Mouse (Mus musculus): ENCODE measurements around the gene Mfsd4b4.
"Not testable (repeated sequence)": the region's sequence is repeated elsewhere in the genome, so short reads cannot be mapped to it uniquely, and the experiment has no call there.

Gene Mfsd4b4

DNA sequence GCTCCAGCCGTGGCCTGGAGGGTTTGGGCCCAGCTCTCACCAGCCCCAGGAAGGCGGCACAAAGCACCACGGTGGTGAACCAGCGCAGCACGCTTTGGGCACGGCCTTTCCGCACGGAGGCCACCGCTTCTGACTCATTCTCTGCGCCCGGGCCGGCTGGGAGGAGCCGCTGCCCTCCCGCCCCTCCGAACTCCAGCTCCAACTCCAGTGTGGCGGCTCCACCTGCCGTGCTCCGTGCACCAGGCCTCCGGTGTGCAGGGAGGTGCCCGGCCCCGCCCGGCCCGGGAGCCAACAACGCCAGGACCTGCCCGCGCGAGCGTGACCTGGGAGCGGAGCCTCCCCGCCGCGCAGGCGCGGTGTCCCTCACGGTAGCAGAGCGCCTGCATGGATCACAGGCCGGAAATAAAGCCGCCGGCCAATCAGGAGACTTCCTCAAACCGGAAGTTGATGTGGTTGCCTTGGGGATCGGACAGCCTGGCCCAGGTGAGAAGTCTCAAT lies at the start of gene Mfsd4b4:
Gene Mfsd4b4 (minus strand): TSS at position 365 of the 498 bp plus-strand sequence.
- peak; percentile 88 to 92 for DNase-seq

DNA sequence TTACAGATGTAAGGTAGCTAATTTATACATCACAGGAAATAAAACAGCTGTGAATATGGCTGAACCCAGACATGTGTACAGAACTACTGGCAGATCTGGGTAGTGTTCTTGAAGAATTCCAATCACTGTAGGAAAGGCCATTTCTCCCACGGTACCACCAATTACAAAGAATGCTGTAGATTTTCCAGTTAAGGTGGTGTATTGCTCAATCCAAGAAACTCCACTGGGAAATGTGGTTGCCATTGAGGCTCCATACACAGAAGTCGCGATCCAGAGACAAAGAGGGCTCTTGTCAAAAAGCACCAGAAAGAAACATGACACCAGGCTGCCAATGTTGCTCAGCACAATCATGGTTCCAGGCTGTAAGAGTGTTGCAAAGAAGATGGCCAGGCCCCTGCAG lies 48.2 kb upstream of the Mfsd4b4 start:
- DNase-seq, result not testable (repeated sequence)

DNA sequence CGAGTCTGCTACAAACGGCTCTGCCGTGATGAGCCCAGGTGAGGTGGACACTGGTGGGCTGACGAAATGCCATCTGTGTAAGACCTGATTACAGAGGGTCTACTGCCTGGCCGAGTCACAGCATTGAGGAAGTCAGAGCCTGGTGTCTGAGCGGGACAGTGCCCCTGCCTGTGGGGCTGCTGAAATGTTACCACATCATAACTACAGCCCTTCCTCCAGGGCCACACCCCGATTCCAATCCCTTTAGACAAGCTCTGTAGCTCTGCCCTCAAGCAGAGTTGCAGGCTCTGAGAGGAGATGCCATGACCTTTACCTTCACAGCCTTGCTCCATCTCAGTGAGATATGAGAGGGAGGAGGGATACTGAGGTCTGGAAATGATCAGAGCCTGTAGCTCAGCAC lies 37.5 kb upstream of the Mfsd4b4 start:
- DNase-seq, result no peak

DNA sequence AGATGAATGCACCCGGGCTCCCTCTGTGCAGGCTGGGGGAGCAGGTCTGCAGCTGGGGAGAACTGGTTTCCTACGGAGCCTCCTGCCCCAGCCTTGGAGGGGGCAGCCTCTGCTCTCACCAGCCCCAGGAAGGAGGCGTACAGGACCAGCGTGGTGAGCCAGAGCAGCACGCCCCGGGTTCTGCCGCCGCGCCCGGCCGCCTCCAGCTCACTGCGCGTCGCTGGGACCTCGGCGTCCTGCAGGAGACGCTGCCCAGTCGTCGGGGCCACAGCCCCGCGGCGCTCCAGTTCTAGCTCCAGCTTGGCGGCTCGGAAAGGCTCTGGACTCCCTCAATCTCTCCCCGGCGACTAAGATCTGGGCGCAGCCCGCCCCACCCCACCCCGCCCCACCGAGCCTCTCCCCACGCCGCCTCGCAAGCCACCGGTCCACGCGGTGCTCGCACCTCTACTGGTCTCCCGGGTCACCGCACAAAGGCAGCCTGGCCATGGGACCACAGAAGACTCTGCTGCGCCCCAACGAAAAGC lies 27.6 kb upstream of the Mfsd4b4 start, which contains the start of gene Mfsd4b2:
Gene Mfsd4b2 (minus strand): TSS at position 308 of the 524 bp plus-strand sequence.
- peak; percentile 6 to 9 for DNase-seq

DNA sequence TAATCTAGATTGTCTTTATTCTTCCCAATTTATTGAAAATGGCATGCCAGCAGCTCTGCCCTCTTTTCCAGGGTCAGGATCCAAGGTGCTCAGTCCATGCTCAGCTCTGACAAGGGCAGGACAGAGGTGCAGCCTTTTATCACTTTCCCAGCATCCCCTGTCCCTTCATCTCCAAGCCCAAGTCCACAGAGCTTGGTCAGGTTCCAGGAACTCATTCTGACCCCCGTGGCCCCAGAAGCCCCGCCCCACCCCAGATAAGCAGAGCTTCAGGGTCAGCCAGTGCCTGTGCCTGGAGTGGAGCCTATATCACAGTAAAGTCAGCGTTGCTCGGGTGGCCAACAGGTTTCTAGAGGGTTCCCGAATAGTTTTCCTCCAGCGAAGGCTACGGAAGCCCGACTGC lies 25.5 kb upstream of the Mfsd4b4 start:
- not testable (repeated sequence) for DNase-seq

DNA sequence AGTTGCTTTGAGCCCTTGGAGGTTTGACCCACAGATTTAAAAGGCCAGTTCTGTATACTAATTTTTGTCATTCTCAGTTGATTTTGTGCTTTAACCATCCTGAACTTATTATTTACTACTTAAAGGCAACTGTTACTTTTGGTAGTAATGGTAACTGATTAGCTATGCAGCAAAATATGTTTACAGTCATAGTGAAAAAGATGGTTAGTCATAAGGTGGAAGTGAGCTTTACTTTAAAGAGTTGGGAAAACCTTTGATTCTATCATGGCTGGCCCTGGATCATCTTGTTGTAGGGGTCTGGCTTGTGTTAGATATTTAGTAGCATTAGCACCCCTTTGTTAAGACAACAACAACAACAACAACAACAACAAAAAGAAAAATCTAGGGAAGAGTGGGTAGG lies 13.6 kb upstream of the Mfsd4b4 start:
- no peak for DNase-seq

DNA sequence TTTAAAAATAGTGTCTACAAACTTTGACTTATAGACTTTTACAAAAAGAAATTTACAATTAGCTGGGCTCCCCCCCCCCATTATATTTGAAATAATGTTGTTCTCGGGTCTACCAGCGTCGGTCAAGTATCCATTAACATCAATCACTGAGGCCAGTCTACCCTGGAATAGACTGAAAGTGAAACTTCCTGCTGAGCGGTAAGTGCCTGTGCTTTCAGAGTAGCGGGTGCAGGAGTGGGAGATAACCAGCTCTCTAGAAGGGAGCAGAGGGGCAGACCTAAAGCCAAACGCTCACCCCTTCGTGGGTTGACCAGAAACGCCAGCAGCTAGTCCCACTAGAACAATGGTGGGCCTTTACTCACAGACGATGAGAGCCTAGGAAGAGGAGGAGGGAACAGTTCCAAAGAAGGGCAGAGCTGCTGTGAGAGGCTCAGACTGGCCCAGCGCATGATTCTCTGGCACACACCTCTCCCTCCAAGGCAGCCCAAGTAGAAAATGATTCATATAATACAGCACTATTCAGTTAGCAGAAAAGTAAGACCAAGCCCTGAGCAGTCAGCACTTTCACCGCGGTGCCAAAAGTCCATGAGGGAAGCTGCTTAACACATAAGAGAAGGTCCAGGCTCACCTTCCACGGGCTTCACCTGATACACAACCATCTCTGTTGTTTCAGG lies 9.9 kb upstream of the Mfsd4b4 start:
- DNase-seq, result no peak

DNA sequence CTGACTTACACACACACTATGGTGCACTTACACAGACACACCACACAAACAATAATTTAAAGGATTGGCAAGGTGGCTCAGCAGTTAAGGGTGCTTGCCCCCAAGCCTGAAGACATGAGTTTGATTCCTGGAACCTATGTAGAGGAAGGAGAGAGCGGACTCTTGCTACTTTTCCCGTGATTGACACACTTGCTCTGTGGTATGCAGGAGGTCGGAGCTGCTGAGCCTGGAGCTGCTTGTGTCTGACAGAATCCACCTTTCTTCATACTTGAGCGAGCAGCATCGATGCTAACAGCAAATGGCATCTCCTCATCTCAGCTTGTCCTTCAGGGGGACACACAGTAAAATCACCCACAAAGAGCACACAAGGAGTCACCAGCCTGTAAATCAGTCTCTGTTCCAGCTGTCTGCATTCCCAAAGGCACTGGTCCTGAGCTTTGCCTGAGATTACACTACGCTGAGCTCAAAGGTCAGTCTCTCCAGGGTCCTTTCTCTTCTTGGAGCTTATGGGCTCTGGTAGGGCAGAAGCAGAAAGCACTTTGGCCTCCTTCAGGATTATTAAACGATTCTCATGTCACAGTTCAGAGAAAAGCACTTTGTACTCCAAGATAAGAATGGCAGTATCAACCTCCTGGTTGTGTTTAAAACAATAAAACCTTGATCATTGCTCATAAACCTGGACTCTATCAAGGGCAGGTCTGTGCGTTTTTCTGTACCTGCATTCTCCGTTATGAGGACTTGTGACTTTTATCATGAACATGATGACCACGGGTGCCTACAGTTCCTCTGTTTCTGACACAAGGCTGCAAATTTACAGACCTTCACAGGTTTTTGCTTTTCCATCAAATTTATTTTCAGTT lies 8.0 kb upstream of the Mfsd4b4 start:
- DNase-seq, result no peak

DNA sequence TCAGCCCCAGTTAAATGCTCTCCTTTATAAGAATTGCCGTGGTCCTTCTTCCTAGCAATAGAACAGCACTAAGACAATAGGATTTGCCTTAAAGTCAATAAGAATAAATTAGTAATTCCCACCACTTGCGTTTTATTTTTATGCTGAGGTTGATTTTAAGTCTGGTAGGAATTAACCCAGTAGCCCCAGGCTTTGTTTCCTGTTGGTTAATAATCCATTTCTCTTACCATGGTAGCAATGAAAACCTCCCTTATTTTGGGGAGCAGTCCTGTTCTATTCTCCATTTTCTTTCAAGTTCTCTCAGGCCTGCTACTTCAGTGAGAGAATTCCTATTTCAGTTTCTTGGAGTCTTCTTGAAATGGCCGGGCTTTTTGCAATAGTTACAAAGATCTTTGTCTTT lies 5.2 kb upstream of the Mfsd4b4 start:
- DNase-seq, result no peak

DNA sequence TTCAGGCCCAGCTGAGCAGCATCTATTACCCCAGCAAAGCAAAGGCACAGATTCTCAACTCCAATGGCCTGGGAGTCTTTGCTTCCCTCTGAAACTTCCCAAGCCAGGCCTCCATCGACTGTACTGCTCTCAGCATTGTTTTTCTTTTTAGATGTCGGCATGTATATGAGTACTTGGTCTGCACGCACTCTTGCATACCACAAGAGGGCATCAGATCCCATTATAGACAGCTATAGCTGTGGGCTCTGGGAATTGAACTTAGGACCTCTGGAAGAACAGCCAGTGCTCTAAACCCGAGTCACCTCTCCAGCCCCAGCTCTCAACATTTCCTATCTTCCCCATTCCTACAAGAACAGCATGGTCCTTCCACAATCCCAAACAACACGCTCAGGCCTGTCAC lies 2.5 kb downstream of the Mfsd4b4 start:
- no peak for DNase-seq

DNA sequence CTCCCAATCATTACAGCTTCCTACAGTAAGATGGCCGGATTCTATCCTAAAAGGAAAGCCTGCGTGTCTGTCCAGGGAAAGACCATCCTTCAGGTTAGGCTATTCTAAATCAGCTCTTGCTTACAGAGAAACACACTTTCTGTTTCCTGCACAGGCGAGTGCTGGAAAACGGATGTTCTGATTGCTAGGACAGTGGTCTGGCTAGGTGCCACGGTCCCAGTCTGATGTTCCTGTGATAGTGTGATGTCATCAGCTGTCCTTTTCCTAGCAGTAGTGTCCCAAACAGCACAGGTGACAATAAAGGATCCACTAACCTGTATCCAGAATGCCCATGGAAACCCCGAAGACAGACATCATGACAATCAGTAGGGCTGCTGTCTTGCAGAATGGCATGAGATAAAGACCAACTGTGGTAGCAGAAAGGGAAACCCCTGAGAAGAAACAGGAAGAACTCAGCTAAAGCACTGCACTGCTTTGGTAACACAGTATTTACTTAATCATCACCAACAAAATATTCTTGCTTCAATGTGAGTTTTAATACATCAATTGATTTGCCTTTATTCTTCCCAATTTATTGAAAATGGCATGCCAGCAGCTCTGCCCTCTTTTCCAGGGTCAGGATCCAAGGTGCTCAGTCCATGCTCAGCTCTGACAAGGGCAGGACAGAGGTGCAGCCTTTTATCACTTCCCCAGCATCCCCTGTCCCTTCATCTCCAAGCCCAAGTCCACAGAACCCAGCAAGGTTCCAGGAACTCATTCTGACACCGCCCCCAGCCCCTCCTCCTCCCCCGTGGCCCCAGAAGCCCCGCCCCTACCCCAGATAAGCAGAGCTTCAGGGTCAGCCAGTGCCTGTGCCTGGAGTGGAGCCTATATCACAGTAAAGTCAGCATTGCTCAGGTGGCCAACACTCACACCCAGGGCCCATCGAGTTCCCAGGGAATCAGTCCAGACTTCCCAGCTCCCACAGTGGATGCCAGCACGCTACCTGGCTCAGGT lies 5.0 kb downstream of the Mfsd4b4 start:
- no peak for DNase-seq

DNA sequence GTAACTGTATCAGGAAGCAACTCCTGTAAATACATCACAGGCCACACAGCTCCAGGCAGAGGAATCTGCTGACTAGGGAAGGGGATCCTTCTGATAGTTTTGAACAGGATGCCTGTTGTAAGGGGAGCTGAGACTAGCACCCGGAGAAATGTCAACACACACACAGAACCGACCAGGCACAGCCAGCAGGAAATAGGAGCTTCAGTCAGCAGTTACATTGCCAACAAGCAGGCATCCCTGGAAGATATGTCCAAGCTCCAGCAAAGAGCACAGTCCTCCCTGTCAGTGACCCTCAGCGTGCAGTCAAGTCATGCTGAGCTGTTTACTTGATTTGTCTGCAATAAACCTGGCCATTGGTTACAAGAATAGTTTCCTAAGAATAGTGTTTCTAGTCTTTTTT lies 10.4 kb downstream of the Mfsd4b4 start:
- no peak for DNase-seq

DNA sequence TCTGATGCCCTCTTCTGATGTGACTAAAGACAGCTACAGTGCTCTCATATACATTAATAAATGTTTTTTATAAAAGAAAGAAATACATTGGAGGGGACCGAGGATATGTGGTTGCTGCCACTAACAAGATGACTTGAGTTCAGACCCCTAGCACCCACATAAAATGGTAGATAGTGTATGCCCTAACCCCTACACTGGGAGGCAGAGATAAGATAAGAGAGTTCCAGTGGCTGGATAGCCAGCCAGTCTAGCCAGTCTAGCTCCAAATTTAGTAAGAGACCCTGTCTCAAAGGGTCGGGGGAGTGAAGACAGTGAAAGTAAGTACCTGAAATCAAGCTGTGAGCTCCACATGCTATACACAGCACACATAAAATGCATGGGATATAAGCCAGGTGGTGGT lies 33.5 kb downstream of the Mfsd4b4 start:
- DNase-seq, result no peak

DNA sequence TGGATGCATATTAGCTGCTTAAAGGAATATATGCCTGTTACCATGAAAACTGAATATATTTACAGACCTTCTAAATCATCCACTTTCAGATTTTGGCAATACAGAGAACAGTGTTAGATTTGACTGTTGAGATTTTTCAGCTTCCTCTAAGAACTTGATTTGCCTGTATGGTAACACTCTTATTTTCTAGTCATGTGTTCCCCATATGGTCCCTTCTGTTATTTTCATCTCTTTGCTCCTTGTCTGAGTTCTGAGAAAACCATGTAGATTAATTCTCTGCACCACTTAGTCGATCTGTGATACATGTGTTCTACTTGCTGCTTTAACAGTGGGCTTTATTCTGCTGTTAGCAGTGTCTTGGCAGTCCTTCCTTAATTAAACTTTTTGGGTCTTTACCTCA lies 56.4 kb downstream of the Mfsd4b4 start:
- no peak for DNase-seq
